Mouse (Mus musculus): Measurements from ENCODE around the gene Wfdc6b.
"Not testable (repeated sequence)": the region's sequence is repeated elsewhere in the genome, so short reads cannot be mapped to it uniquely, and the experiment has no call there.

Wfdc6b gene

GRCm38 (mm10) chr2:164613471-164613870, at the start of gene Wfdc6b, which contains the start of gene Wfdc8:
Gene Wfdc6b, plus strand, starts transcription at chr2:164613522.
Gene Wfdc8, minus strand, starts transcription at chr2:164613626.
- not testable (repeated sequence) for DNase-seq

- peak; percentile 35 for DNase-seq
Observed at GRCm38 (mm10) chr2:164564346-164564745, 49.0 kb upstream of the Wfdc6b start.

- no peak for DNase-seq
Observed at GRCm38 (mm10) chr2:164566997-164567396, 46.3 kb upstream of the Wfdc6b start.

GRCm38 (mm10) chr2:164567460-164567859, 45.9 kb upstream of the Wfdc6b start:
- no peak for DNase-seq

- DNase-seq, result not testable (repeated sequence)
Observed at GRCm38 (mm10) chr2:164573359-164573758, 40.0 kb upstream of the Wfdc6b start, which contains the start of gene Spint3. Gene Spint3, minus strand, starts transcription at chr2:164573459.

GRCm38 (mm10) chr2:164585025-164585725, 28.1 kb upstream of the Wfdc6b start, which contains the start of gene Wfdc6a:
Gene Wfdc6a, minus strand, starts transcription at chr2:164585447.
- not testable (repeated sequence) for DNase-seq

- peak; percentile 75 for DNase-seq
Observed at GRCm38 (mm10) chr2:164592014-164592413, 21.3 kb upstream of the Wfdc6b start.

- no peak for DNase-seq
Observed at GRCm38 (mm10) chr2:164593494-164593893, 19.8 kb upstream of the Wfdc6b start, which contains the start of gene Eppin. Gene Eppin, minus strand, starts transcription at chr2:164593594.

- no peak for DNase-seq
Observed at GRCm38 (mm10) chr2:164600179-164600578, 13.1 kb upstream of the Wfdc6b start.

GRCm38 (mm10) chr2:164603482-164603881, 9.8 kb upstream of the Wfdc6b start:
- DNase-seq, result no peak

- DNase-seq, result no peak
Observed at GRCm38 (mm10) chr2:164604411-164604810, 8.9 kb upstream of the Wfdc6b start.

- no peak for DNase-seq
Observed at GRCm38 (mm10) chr2:164608781-164609180, 4.5 kb upstream of the Wfdc6b start.

GRCm38 (mm10) chr2:164615386-164615785, 2.1 kb downstream of the Wfdc6b start:
- DNase-seq, result no peak

- no peak for DNase-seq
Observed at GRCm38 (mm10) chr2:164619050-164619449, 5.7 kb downstream of the Wfdc6b start.

- DNase-seq, result no peak
Observed at GRCm38 (mm10) chr2:164621775-164622174, 8.5 kb downstream of the Wfdc6b start.

GRCm38 (mm10) chr2:164635266-164635665, 21.9 kb downstream of the Wfdc6b start:
- peak; percentile 11 for DNase-seq

- no peak for DNase-seq
Observed at GRCm38 (mm10) chr2:164638696-164639095, 25.4 kb downstream of the Wfdc6b start, which contains the start of gene Wfdc16. Gene Wfdc16, minus strand, starts transcription at chr2:164638796.

GRCm38 (mm10) chr2:164641129-164641528, 27.8 kb downstream of the Wfdc6b start:
- DNase-seq, result no peak

- DNase-seq, result peak; percentile 12
Observed at GRCm38 (mm10) chr2:164641881-164642673, 28.8 kb downstream of the Wfdc6b start.

- peak; percentile 65 for DNase-seq
Observed at GRCm38 (mm10) chr2:164655858-164656257, 42.5 kb downstream of the Wfdc6b start, which contains the start of gene Wfdc10. Gene Wfdc10, plus strand, starts transcription at chr2:164656046.

- DNase-seq, result no peak
Observed at GRCm38 (mm10) chr2:164656483-164656882, 43.2 kb downstream of the Wfdc6b start, which contains the start of gene Wfdc9. Gene Wfdc9, minus strand, starts transcription at chr2:164656583.

- no peak for DNase-seq
Observed at GRCm38 (mm10) chr2:164664851-164665250, 51.5 kb downstream of the Wfdc6b start.
